Mouse (Mus musculus) liver, embryonic 16.5 days (tissue): ENCODE results near the gene Cant1. TPM values are rescaled to one million over a fixed set of nuclear protein-coding genes. Genes with fewer than 3 reads are reported as not detected.
"Not testable (repeated sequence)": the region's sequence is repeated elsewhere in the genome, so short reads cannot be mapped to it uniquely, and the experiment has no call there.

ENCODE experiments used
- ATAC-seq: fragments of 200-750 bp; cut with Nextera tagmentation; 2 replicates; pipeline ENCODE4 v1.8.0; 2017; ENCODE audit warnings: low read depth, mild to moderate bottlenecking, moderate number of reproducible peaks, moderate library complexity
- H3K27ac ChIP-seq: fragments of 300-500 bp; sonication (generic); 2 replicates; pipeline ENCODE4 v1.5.1; 2014; ENCODE audit warnings: mild to moderate bottlenecking, low read length
- H3K27me3 ChIP-seq: fragments of 300-500 bp; sonication (generic); 2 replicates; pipeline ENCODE4 v1.6.1; 2014; ENCODE audit warnings: low read depth, low read length, mixed read lengths; ENCODE audit not compliant: control insufficient read depth, insufficient read depth
- H3K36me3 ChIP-seq: fragments of 300-500 bp; sonication (generic); 2 replicates; pipeline ENCODE4 v1.6.1; 2014; ENCODE audit warnings: mild to moderate bottlenecking; ENCODE audit not compliant: control insufficient read depth, insufficient read depth
- H3K4me1 ChIP-seq: fragments of 300-500 bp; sonication (generic); 2 replicates; pipeline ENCODE4 v1.6.1; 2014; ENCODE audit warnings: low read depth, low read length, mixed read lengths; ENCODE audit not compliant: control insufficient read depth
- H3K4me2 ChIP-seq: fragments of 300-500 bp; sonication (generic); 2 replicates; pipeline ENCODE4 v1.6.1; 2014; ENCODE audit warnings: low read depth, low read length, mixed read lengths
- H3K4me3 ChIP-seq: fragments of 300-500 bp; sonication (generic); 2 replicates; pipeline ENCODE4 v1.5.1; 2014; ENCODE audit warnings: low read depth, mild to moderate bottlenecking, low read length
- H3K9ac ChIP-seq: fragments of 300-500 bp; sonication (generic); 2 replicates; pipeline ENCODE4 v1.6.1; 2014; ENCODE audit warnings: low read depth, low read length
- H3K9me3 ChIP-seq: fragments of 300-500 bp; sonication (generic); replicated peaks from 2 replicates; pipeline ENCODE4 v1.6.1; 2016; ENCODE audit warnings: low read length; ENCODE audit not compliant: control insufficient read depth
- WGBS: fragments of 180-500 bp; shearing (Covaris S2); extraction: QIAGEN DNeasy Blood & Tissue Kit; methylation state at CpG from one replicate; pipeline ENCODE4 v1.1.7; 2014; ENCODE audit not compliant: insufficient replicate concordance; 5-methylcytosine and 5-hydroxymethylcytosine counted together
- polyA plus RNA-seq: library from polyadenylated mRNA; unstranded; fragments of >200 nt; fragmentation: Nextera tagmentation; extraction: Ambion mirVana; gene quantifications from 2 replicates; pipeline ENCODE4 v1.2.1, GENCODE M21; 2015

The Cant1 gene
- polyA plus RNA-seq, 1 experiment from 2014 or later = 8.2 TPM

- no peaks in the 10 kb centered on the region for H3K9me3 ChIP-seq
- no peak overlapping the region for H3K4me2 ChIP-seq
- no peaks in the 10 kb centered on the region for H3K4me1 ChIP-seq
- ATAC-seq = no peak
- no peak overlapping the region for H3K4me3 ChIP-seq
- no peak overlapping the region for H3K27ac ChIP-seq
- WGBS = 51% methylated on average over 5 of the region's 5 CpGs
- H3K9ac ChIP-seq = no peak overlapping the region
- H3K36me3 ChIP-seq = peaks cover 10% of the 10 kb centered on the region
- H3K27me3 ChIP-seq = no peaks in the 10 kb centered on the region
Observed at GRCm38 (mm10) chr11:118393991-118394390, 24.9 kb downstream of the Cant1 start.

GRCm38 (mm10) chr11:118387816-118388215 is 31.1 kb downstream of the Cant1 start:
- H3K4me1 ChIP-seq, H3K4me3 ChIP-seq, H3K27ac ChIP-seq, H3K4me2 ChIP-seq, ATAC-seq, H3K27me3 ChIP-seq, H3K9ac ChIP-seq, H3K36me3 ChIP-seq, H3K9me3 ChIP-seq: not testable (repeated sequence)
- 80% methylated on average over 13 of the region's 13 CpGs for WGBS

GRCm38 (mm10) chr11:118379251-118380009 is 39.5 kb downstream of the Cant1 start:
- no peak overlapping the region for H3K27ac ChIP-seq
- H3K36me3 ChIP-seq = no peaks in the 10 kb centered on the region
- no peaks in the 10 kb centered on the region for H3K27me3 ChIP-seq
- H3K4me1 ChIP-seq = no peaks in the 10 kb centered on the region
- H3K9me3 ChIP-seq = no peaks in the 10 kb centered on the region
- H3K4me3 ChIP-seq = no peak overlapping the region
- no peak for ATAC-seq
- no peak overlapping the region for H3K9ac ChIP-seq
- H3K4me2 ChIP-seq = no peak overlapping the region
- WGBS = 35% methylated on average over 11 of the region's 11 CpGs

- no peak overlapping the region for H3K4me3 ChIP-seq
- WGBS = 62% methylated on average over 6 of the region's 6 CpGs
- H3K27me3 ChIP-seq = no peaks in the 10 kb centered on the region
- H3K4me1 ChIP-seq = no peaks in the 10 kb centered on the region
- H3K27ac ChIP-seq = no peak overlapping the region
- no peak overlapping the region for H3K9ac ChIP-seq
- H3K4me2 ChIP-seq = no peak overlapping the region
- no peaks in the 10 kb centered on the region for H3K36me3 ChIP-seq
- no peaks in the 10 kb centered on the region for H3K9me3 ChIP-seq
- ATAC-seq = no peak
Observed at GRCm38 (mm10) chr11:118378656-118379055, 40.2 kb downstream of the Cant1 start.

GRCm38 (mm10) chr11:118376323-118376722 is 42.6 kb downstream of the Cant1 start:
- not testable (repeated sequence) for H3K27me3 ChIP-seq, H3K4me3 ChIP-seq, ATAC-seq, H3K27ac ChIP-seq, H3K9me3 ChIP-seq, H3K4me2 ChIP-seq, H3K9ac ChIP-seq, H3K4me1 ChIP-seq, H3K36me3 ChIP-seq

GRCm38 (mm10) chr11:118375881-118376280 is 43.0 kb downstream of the Cant1 start:
- 62% methylated on average over 5 of the region's 5 CpGs for WGBS
- ATAC-seq = no peak
- no peak overlapping the region for H3K4me3 ChIP-seq
- H3K9ac ChIP-seq = no peak overlapping the region
- H3K36me3 ChIP-seq = no peaks in the 10 kb centered on the region
- H3K27ac ChIP-seq = no peak overlapping the region
- no peaks in the 10 kb centered on the region for H3K4me1 ChIP-seq
- H3K9me3 ChIP-seq = no peaks in the 10 kb centered on the region
- no peak overlapping the region for H3K4me2 ChIP-seq
- H3K27me3 ChIP-seq = no peaks in the 10 kb centered on the region

- Histone ChIP-seq H3K27ac (no peak overlapping the region), H3K36me3 (no peaks in the 10 kb centered on the region), H3K27me3 (no peaks in the 10 kb centered on the region), H3K4me3 (no peak overlapping the region), H3K9me3 (no peaks in the 10 kb centered on the region), H3K9ac (no peak overlapping the region), H3K4me1 (no peaks in the 10 kb centered on the region), H3K4me2 (no peak overlapping the region)
- no peak for ATAC-seq
- WGBS = 75% methylated on average over 8 of the region's 8 CpGs
Observed at GRCm38 (mm10) chr11:118375461-118375860, 43.4 kb downstream of the Cant1 start.

DNA sequence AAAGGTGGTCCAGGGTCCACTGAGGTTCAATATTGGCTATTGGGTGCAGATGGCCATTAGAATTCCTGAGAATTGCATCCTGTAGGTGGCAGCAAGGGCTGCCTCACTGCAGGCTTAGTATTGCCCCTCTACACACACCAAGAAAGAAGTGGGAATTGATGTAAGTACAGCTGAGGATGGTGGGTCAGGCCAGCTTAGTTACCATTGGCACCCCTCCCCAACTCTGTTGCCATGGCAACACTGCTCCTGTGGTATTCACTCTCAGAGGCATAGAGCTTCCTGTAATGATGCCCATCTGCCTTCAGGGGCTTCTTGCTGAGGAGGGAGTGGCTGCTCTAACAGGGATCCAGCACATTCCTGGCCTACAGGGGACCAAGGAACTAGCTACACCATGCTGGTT is 43.9 kb downstream of the Cant1 start:
- H3K4me1 ChIP-seq = no peaks in the 10 kb centered on the region
- no peak overlapping the region for H3K9ac ChIP-seq
- H3K36me3 ChIP-seq = no peaks in the 10 kb centered on the region
- H3K4me2 ChIP-seq = no peak overlapping the region
- no peak overlapping the region for H3K4me3 ChIP-seq
- ATAC-seq = no peak
- H3K27me3 ChIP-seq = no peaks in the 10 kb centered on the region
- no peak overlapping the region for H3K27ac ChIP-seq
- H3K9me3 ChIP-seq = no peaks in the 10 kb centered on the region

DNA sequence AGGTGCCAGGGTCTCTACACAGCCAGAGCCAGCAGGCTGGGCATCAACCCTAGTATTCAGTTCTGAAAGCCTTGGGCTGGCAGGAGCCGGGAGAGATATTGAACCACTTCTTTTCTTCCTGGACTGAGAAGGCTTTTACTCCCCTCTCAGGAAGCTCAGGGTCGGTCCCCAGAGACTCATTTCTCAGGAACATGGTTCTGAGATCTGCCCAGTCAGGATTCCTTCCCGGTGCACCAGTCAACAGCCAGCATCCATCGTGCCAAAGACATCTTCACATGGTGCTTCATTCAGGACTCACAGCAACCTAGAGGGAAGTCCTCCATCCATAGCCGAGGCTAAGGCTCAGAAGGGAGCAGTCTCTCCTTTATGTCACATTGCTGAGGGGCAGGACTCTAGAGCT is 44.4 kb downstream of the Cant1 start:
- 45% methylated on average over 5 of the region's 5 CpGs for WGBS
- no peak overlapping the region for H3K4me2 ChIP-seq
- H3K27me3 ChIP-seq = no peaks in the 10 kb centered on the region
- no peaks in the 10 kb centered on the region for H3K9me3 ChIP-seq
- no peak overlapping the region for H3K9ac ChIP-seq
- H3K4me1 ChIP-seq = no peaks in the 10 kb centered on the region
- H3K4me3 ChIP-seq = no peak overlapping the region
- H3K27ac ChIP-seq = no peak overlapping the region
- no peak for ATAC-seq
- no peaks in the 10 kb centered on the region for H3K36me3 ChIP-seq
